Mouse (Mus musculus) adrenal gland, adult 18-20 months (tissue): ENCODE data around the gene Plod2. TPM values are rescaled to one million over a fixed set of nuclear protein-coding genes. Genes with fewer than 3 reads are reported as not detected.

Experiments
- DNase-seq, 2 experiments: peaks; one replicate each; pipeline ENCODE4 v3.0.0; 2021 to 2022; ENCODE audit warnings: low spot score in 2 of 2
- long read RNA-seq, 2 experiments: library from polyadenylated mRNA; stranded (forward); transcript quantifications; one replicate each; pipeline ENCODE4 v2.0.0; 2021
- total RNA-seq, 2 experiments: library from RNA; stranded (reverse); gene quantifications; 1 replicate in 1 of 2; 2 replicates in 1 of 2; pipeline ENCODE4 v1.2.3; 2021

Gene Plod2
- total RNA-seq: 100 to 1,000 TPM; 247 to 280 TPM
- long read RNA-seq, experiment 1, transcript Plod2-201 (19 exons, 3,649 nt): major isoform, 76 of 116 reads
- long read RNA-seq, experiment 1, transcript Plod2-203 (20 exons, 3,663 nt): minor isoform, 26 of 116 reads
- long read RNA-seq, experiment 1, partial matches to known transcripts: 8 of 116 reads
- long read RNA-seq, experiment 1, other reads (novel, unspliced or antisense): 6 of 116 reads
- long read RNA-seq, experiment 2, transcript Plod2-203 (20 exons, 3,663 nt): minor isoform, 31 of 216 reads
- long read RNA-seq, experiment 2, transcript Plod2-201 (19 exons, 3,649 nt): major isoform, 157 of 216 reads
- long read RNA-seq, experiment 2, partial matches to known transcripts: 20 of 216 reads
- long read RNA-seq, experiment 2, other reads (novel, unspliced or antisense): 8 of 216 reads

GRCm38 (mm10) chr9:92541977-92542561 lies at the start of gene Plod2:
Gene Plod2, plus strand, starts transcription at chr9:92542223.
- DNase-seq: peak; percentile 85 to 92

- peak; percentile 87 to 92 for DNase-seq
These were observed 42.2 kb upstream of the Plod2 start for GRCm38 (mm10) chr9:92499710-92500410.

GRCm38 (mm10) chr9:92504256-92504655 lies 37.8 kb upstream of the Plod2 start:
- no peak for DNase-seq

- no peak for DNase-seq
These were observed 37.1 kb upstream of the Plod2 start for GRCm38 (mm10) chr9:92504889-92505288.

GRCm38 (mm10) chr9:92511696-92512095 lies 30.3 kb upstream of the Plod2 start:
- DNase-seq: no peak

- no peak for DNase-seq
These were observed 25.0 kb upstream of the Plod2 start for GRCm38 (mm10) chr9:92517036-92517435.

- DNase-seq: no peak
These were observed 21.3 kb upstream of the Plod2 start for GRCm38 (mm10) chr9:92520751-92521150.

- DNase-seq: no peak
These were observed 17.5 kb upstream of the Plod2 start for GRCm38 (mm10) chr9:92524506-92524905.

- DNase-seq: no peak
These were observed 12.0 kb upstream of the Plod2 start for GRCm38 (mm10) chr9:92530055-92530454.

- no peak for DNase-seq
These were observed 4.3 kb upstream of the Plod2 start for GRCm38 (mm10) chr9:92537735-92538134.

- no peak for DNase-seq
These were observed 3.8 kb upstream of the Plod2 start for GRCm38 (mm10) chr9:92538216-92538615.

GRCm38 (mm10) chr9:92542591-92543416 lies 781 bp downstream of the Plod2 start:
- DNase-seq: peak in 1 of 2 experiments; percentile 48

- no peak for DNase-seq
These were observed 2.1 kb downstream of the Plod2 start for GRCm38 (mm10) chr9:92544146-92544545.

- no peak for DNase-seq
These were observed 3.0 kb downstream of the Plod2 start for GRCm38 (mm10) chr9:92545021-92545420.

GRCm38 (mm10) chr9:92546446-92546845 lies 4.4 kb downstream of the Plod2 start:
- DNase-seq: no peak

GRCm38 (mm10) chr9:92547106-92547505 lies 5.1 kb downstream of the Plod2 start:
- no peak for DNase-seq

GRCm38 (mm10) chr9:92547821-92548220 lies 5.8 kb downstream of the Plod2 start:
- DNase-seq: no peak

GRCm38 (mm10) chr9:92548603-92549002 lies 6.6 kb downstream of the Plod2 start:
- no peak for DNase-seq

- DNase-seq: peak; percentile 50 to 62
These were observed 7.9 kb downstream of the Plod2 start for GRCm38 (mm10) chr9:92549811-92550490.

- no peak for DNase-seq
These were observed 9.0 kb downstream of the Plod2 start for GRCm38 (mm10) chr9:92550981-92551380.
